Mouse (Mus musculus) kidney, adult 9 months (tissue): ENCODE measurements at regions not wholly inside any gene's neighbourhood (a gene's known extent, or its start where the extent isn't known, plus 50 kb on each side); places are given as distances from the start of the nearest gene placed in this dataset.
"Not testable (repeated sequence)": the region's sequence is repeated elsewhere in the genome, so short reads cannot be mapped to it uniquely, and the experiment has no call there.

ENCODE experiments used
- DNase-seq: peaks from one replicate; pipeline ENCODE4 v3.0.0; 2022

DNA sequence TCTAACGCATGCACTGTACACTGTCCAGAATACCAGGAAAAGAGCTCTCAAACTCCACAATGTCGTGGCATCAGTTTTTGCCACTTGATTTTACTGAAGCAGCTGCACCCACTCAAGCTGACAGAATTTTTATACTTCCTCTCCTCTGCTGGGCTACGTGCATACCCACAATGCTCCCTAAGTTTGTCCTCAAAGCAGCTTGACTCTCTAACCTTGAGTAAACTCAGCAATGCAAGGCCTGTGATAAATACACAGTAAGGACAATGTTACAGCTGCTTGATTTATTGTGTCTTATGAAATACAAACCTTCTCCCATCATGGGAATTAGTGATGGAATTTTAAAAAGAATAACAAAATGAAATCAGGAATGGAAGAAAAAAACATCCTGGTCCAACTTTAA, 129.7 kb downstream of the Trmt11 start:
- DNase-seq: no peak

DNA sequence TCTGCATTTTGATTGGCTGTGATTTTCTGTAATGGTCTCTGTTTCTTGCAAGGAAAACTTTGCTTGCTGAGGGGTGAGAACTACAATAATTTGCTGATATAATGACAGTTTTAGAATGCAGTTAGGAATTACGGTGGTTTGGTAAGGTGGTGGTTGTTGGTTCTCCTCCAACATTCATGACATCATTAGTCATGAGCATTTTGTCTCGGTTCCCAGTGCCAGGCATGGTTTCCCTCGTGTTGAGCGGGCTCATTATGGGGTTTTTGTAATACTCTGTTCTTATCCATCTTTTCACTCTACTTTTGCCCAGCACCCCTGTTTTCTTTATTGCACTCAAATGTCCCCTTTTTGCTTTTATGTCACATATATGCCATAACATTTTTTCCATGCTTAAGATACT, 149.9 kb downstream of the Trmt11 start:
- DNase-seq: no peak

DNA sequence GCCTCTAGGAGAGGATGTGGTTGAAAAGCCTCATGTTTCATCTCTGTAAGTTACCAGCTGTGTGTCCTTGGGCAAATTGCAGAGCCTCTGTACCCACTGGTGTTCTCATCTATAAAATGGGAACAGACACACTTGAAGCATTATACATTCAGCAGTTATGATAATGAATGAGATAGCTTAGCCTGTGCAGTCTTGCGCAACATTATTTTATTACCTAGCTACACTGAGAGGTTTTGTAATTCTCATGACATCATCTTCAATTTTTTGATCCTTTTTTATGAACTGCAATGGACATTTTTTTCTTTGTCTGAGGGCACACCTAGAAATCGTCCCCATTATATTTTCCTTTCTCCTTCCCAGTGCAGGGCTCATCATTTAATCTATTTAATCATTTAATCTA, 153.5 kb downstream of the Trmt11 start:
- no peak for DNase-seq

DNA sequence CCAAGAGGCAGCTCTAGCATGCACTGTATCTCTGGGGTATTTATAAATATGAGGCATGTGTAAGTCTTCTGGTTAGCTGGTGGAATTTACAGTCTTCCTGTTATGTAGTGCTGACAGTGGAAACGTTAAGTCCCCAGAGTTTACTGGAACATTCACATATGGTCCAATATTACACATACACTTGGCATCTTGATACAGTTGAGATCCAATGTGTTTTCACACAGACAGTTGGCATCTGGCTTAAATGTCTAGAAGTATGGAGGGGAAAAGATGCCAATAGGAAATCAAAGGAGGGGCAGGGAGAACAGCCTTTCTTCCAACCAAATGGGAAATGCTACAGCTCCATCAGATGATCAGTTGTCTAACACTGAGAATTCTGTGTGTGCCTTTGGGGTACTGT, 154.0 kb downstream of the Trmt11 start:
- no peak for DNase-seq

DNA sequence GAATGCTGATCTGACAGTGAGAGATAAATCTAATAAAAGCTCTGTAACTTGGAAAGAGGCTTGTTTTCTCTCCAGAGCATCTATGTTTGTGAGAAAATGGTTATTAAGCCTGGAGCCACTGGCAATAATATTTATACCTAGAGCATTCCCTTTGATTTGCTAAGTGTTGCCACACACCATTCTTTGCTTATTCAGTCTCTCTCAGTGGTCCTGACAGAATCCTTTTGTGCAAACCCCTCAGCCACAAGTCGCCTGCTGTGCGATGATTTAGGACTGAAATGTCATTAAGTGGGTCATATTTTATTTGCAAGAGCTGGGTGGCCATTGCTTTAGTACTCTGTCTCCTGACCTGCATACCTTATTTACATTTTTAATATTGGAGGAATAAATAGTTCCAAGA, 160.7 kb downstream of the Trmt11 start:
- no peak for DNase-seq

DNA sequence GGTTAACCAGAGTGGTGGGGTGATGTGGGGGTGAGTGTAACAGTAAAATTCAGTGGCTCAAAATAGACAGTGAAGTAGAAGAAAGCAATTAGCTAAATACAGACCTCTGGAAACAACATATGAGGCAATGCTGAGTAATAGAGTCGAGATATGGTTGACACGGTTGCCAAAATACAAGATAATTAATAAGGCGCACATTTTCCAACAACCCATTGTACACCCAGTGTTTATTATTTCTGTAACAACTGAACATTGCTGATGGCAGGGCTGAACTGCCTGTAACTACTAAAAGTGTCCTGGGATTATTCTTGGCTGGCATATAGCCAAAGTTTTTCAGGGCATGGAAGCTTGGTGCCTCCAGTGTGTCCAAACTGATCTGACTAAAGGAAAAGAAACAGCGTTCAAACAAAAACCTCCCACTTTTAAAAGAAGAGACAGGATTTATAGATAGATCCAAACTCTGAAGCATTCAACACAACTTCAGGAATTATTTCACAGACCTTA, 174.1 kb downstream of the Trmt11 start:
- DNase-seq: no peak

DNA sequence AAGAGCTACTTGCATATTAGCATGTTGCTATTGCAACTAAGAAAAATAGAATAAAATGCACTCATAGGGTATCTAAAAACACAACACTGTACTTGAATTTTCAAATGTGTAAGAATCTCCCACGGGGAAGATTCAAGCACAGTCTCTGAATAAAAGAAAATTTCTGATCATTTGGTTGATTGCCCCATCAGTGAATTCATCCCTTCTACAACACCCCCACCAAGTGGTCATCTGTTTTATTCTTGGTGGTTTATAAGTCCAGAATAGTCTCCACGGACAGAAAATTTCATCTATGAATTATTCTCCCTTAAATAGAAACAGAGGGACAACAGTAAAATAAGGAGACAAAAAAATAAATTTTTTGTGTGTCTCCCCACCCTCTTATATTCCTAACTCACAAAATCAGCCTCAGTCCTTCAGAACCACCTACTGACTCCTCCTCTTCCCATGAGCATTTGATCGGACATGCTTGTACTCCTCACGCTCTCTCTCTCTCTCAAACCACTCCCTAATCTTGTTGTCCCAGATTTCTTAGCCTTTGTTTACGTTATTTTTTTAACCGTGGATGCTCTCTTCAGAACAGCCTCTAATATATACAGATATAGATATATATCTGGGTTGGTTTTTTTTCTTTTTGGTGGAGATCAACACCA, 181.0 kb downstream of the Trmt11 start:
- peak; percentile 57 for DNase-seq

DNA sequence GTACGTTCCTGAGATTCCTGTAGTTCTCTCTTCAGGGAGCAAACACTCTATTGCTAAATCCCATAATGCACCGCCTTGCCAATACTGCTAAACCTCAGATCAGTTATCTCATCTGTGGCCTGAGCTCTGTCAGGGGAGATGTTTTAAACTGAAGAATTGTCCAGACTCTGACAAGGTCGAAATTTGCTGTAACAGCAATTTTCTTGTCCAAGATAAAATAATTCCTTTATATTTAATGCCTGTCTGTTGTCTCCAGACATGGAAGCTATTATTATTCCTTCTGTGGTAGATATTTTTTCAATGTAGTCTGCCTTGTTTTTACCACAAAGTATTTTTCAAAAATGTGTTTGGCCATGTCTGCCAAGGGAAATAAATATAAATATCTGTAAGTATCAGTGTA, 184.2 kb downstream of the Trmt11 start:
- no peak for DNase-seq

DNA sequence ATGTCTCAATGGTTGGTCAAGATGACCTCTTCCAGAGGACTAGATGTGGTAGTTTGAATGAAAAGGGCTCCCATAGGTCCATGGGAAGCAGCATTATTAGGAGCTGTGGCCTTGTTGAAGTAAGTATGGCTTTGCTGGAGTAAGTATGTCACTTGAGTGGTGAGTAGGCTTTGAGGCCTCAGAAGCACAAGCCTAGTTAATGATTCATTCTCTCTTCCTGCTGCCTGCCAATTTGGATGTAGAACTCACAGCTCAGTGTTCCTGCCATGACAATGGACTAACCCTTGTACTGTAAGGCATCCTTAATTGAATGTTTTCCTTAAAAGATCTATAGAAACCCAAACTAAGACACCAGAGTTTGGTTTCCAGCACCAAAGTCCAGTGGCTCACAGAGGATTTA, 188.8 kb downstream of the Trmt11 start:
- peak; percentile 70 for DNase-seq

DNA sequence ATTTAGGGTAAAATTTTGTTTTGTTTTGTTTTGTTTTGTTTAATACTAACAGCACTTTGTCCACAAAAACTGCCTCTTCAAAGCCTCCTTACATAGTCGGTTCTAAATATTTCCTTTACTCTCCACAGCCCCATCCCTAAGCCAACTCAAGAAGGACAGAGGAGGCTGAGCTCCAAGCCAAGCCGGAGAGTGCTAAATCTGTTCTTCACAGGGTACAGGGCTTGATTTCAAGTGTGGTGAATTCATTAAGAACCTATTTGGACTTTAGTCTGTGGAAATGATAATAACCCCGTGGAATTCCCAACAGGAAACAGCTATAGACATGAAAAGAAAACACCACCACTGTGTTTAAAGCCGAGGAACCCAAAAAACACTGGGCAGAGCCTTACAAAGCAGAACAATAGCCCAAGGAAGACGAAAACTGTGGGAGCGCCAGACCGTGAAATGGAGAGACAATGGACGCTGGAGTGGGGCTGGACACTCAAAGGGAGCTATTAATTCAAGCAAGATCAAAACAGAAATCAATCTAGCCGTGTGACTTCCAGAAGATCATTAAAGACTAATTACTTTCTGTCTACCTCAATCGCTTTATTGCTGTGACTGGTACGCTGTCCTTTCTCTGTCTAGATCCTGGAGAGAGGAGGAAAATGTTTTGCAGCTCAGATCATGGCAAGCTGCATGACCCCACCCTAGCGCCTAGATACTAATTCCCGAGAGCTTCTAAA, 194.7 kb downstream of the Trmt11 start:
- DNase-seq: no peak

DNA sequence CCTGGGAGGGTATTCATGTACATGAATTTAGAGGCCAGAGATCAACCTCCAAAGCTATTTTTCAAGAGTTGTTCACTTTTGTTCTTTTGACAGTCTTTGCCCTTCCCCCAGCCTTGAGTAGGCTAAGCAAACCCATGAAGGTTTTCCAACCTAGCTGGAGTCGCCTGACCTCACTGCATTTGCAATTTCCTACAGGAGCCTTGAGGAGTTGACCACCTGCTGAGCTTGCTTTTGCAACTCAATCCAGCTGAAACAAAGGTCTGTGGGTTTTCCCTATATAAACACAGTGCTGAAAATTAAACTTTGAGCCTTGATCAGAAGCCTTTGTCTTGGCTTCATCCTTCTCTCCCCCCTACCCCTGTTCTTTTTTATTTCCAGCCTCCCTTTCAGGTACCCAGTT, 170.2 kb upstream of the Cenpw start:
- no peak for DNase-seq

DNA sequence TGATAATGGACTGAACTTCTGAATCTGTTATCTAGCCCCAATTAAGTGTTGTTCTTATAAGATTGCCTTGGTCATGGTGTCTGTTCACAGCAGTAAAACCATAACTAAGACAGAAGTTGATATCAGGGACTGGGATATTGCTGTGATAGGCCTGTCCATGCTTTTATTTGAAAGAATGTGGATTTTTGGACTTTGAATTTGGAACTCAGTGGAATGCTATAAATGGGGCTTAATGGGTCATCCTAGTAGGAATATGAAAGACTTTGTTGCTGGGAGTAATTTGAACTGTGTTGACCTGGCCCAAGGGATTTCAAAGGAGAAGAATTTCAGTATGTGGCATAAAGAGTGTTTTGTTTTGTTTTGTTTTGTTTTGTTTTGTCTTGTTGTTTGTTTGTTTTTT, 160.5 kb upstream of the Cenpw start:
- peak; percentile 74 for DNase-seq

DNA sequence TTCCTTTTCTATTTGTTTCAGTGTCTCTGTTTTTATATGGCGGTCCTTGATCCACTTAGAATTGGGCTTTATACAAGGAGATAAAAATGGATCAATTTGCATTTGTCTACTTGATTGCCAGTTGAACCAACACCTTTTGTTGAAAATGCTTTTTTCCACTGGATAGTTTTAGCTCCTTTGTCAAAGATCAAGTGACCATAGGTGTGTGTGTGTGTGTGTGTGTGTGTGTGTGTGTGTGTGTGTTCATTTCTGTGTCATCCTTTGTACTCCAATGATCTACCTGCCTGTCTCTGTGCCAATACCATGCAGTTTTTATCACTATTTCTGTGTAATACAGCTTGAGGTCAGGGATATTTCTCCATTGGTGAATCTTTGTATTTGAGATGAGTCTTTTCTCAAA, 158.7 kb upstream of the Cenpw start:
- no peak for DNase-seq

DNA sequence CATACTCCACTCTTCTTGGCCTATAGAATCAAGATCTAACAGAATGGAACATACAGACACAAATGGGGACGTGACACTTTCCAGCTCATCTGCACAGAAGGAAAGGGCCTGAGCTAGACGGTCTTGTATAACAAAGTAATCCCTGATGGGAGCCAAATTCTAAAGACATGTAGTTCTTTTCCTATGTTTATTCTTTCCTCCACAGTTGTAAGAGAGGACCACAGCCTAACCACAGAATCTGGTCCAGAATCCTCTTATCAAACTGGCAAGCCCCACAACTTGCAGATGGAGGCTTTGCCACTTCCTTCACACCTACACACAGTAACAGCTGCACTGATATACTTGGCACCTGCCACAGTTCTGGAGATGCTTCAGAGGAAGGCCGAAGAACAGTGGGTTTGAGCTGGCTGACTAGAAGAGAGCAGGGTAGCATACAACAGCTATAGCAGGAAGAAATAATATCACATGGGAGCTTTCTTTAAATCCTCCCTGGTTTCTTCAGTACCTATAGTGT, 142.7 kb upstream of the Cenpw start:
- DNase-seq: no peak

DNA sequence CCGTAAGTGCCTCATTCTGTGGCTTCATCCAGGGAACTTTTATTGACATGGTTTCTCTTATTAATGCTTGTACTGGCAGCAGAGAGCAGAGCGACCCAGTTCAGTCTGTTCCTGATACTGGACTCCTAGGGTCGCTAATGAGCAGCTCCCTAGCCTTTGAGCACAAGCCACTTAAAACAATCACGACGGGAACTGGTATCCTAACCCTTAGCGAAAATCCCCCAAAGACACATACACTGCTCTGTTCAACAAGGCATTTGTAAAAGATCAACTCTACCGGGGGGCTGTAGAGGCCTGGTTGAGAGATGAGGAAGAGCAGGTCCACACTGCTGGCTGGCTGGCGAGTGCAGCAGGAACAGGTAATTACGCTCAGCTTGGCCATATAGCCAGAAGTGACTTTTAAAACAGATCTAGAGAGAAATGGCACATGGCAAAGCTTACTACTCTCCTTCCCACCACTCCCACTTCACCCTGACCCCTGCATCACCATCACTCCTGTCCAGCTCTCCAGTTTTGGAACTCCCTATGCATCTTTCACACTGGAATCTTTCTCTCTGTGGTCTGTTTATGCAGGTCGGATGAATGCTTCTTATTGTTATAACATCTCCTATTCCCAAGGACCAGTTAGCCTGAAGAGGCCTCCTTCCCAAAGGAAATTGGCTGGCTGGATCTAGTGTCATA, 128.1 kb upstream of the Cenpw start:
- DNase-seq: no peak

DNA sequence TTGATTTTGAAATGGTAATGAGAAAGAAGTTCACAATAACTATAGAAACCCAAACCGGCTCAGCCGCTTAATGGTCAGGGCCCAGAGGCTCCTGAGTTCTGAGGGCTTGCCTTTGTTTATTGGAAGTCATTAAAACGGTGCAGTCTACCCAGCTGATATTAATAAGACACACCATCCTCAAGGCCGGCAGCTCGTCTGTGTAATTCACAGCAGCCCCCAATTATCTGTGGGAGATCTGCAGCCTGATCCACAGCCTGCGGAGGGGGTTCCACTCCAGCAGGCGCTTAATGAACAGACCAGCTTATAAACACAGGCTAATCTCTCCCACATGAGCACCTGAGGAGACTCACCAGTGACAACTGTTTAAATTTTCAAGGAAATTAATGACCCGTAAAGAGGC, 127.5 kb upstream of the Cenpw start:
- DNase-seq: no peak

DNA sequence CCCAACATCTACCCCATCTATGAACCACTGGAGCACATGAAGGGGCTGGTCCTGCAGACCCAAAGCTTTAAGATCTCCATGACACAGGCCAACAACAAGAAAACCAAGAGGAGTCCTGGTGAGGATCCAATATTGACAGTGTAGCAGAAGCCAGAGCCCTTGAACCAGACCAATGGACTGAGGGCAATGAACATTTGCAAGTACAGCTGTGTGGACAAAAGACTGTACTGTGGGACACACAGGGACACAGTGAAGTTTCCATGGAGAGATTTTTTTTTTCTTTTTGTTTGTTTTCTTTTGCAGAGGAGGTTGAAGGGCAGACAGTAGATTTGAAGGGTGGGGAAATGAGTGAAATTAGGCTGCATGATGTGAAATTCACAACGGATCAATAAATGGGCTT, 126.5 kb upstream of the Cenpw start:
- no peak for DNase-seq

DNA sequence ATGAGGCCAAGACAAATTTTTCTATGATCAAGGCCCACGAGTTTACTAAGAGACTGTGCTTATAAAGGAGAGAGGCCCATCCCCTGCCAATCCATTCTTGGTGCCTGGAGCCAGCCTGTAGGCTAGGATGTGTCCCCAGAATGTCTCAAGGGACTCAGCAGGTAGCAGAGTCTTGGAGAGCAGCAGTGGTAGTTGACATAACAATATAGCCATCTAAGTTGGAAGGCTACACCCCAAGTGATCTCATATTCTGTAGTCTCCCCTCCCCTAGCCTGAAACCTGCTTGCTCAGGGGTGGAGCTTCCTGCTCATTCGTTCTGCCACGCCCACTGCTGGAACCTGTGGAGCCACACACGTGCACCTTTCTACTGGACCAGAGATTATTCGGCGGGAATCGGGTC, 95.5 kb upstream of the Cenpw start:
- not testable (repeated sequence) for DNase-seq

DNA sequence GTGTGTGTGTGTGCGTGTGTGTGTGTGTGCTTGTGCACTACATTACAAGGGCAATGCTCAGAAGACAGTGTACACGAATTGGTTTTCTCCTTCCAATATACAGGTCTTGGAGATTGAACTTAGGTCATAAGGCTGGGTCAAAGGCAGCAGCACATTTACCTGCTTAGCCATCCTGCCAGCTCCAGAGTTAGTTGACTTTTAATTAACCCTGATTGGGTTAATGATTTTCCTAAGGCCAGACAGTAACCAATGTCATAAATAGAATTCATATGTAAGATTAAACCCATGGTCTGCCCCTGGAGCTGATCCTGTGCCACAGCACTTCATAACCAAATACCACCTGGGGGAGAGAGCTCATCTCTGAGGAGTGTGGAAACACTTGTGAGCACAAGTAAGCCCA, 81.3 kb upstream of the Cenpw start:
- peak; percentile 62 for DNase-seq

DNA sequence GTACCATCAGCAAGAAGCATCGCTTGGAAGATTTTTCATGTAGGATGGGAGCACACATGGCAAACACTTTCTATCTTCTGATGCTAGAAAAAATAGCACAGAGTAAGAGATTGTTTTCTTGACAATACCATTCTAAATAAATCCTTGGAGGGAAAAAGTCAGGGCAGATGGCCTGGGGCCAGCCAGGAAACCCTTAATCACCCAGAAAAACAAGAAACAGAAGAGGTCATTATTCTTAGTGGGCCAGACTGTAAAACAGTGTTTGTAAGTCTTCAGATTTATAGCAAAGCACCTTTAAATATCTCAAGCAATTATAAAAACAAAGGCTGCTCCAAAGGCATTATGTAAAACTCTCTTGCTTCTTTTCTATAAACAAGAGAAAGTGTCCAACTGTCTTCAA, 80.1 kb upstream of the Cenpw start:
- peak; percentile 30 for DNase-seq

DNA sequence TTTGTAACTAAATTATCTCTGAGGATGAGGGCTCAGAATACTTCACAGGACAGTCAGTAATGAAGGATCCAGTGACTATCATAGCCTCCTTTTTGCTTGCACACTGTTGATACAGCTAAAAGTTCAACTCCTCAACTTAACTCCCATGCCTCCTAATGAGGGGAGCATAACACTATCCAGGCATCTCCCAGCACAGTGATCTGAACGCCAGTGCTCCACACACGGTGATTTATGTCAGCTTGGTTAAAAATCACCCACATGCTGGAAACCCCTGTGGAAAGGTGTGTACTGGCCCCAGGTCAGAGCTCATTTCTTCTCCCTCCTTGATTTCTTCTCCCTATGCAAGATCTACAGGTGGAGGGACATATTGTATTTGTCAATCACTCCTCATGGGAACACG, 79.6 kb upstream of the Cenpw start:
- peak; percentile 2 for DNase-seq

DNA sequence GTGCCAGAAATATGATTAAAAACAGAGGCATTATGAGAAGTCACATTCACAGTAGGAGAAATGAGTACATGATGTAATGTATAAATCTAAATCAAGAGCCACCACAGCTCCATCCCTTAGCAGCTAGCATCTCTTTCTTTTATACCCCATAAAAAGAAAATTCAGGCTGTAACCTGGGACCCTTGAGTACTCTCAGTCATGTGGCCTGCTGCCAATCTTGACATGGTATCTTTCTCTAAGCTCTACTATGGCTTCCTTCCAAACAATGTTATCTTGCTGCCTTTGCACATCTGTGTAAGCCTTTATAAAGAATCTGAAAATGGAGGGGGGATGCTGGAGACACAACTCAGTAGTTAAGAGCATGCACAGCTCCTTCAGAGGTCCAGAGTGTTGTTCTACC, 78.6 kb upstream of the Cenpw start:
- DNase-seq: no peak

DNA sequence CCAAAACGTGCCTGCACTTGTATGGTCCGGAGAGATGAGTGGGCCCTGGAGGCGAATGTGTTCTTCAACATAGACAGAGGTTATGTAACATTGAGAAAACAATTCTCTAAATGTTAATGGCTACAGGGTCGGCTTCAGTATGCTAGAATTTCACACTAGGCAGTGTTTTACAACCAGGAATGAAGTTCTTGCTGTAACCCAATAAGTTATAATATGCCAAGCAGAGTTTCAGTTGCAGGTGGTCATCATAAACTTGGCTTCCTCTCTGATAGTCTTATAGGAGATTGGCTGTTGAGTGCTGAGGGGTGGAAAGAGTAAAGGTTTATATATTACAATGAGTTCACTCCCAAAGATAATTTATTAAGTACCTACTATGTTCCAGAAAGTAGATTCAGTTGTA, 64.8 kb upstream of the Cenpw start:
- no peak for DNase-seq

DNA sequence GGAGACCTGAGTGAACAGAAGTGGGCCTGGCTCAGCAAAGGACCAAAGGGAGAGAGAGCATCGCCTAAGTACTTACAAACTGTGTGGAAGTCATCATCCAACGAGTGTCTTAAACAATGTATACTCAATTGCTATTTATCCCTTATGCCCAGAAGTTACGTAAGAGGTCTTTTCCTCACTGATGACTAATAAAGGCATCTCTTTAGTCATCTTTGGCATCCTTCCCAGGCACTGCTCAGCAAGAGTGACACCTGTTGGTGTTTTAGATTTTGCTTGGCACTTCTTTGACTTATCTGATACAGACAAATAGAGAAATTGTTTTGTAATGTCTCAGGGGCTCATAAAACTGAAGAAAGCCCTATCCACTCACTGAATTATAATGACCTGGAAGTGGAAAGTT, 59.4 kb upstream of the Cenpw start:
- DNase-seq: no peak
